Mouse (Mus musculus) hindlimb bud, embryonic 11.5 days (tissue): Measurements from ENCODE around the gene Cdca7.
A peak's percentile ranks its signal among the peaks of the same experiment; 100 is the strongest.

ENCODE experiments used
- DNase-seq: peaks from one replicate; pipeline ENCODE4 v3.0.0-alpha.2; 2012; ENCODE audit warnings: low read depth, low spot score; ENCODE audit errors: extremely low spot score

Cdca7 gene

GRCm38 (mm10) chr2:72475797-72476485 is at the start of gene Cdca7:
Gene Cdca7, plus strand, starts transcription at chr2:72476159.
- peak; percentile 86 for DNase-seq

GRCm38 (mm10) chr2:72426776-72427175 is 49.2 kb upstream of the Cdca7 start:
- no peak for DNase-seq

- DNase-seq, result no peak
These were observed 48.7 kb upstream of the Cdca7 start for GRCm38 (mm10) chr2:72427288-72427687.

- no peak for DNase-seq
These were observed 36.9 kb upstream of the Cdca7 start for GRCm38 (mm10) chr2:72438941-72439533.

GRCm38 (mm10) chr2:72441010-72441409 is 34.9 kb upstream of the Cdca7 start:
- no peak for DNase-seq

- no peak for DNase-seq
These were observed 33.1 kb upstream of the Cdca7 start for GRCm38 (mm10) chr2:72442825-72443224.

GRCm38 (mm10) chr2:72443960-72444359 is 32.0 kb upstream of the Cdca7 start:
- DNase-seq, result no peak

GRCm38 (mm10) chr2:72446106-72446505 is 29.9 kb upstream of the Cdca7 start:
- no peak for DNase-seq

GRCm38 (mm10) chr2:72446615-72447014 is 29.3 kb upstream of the Cdca7 start:
- no peak for DNase-seq

GRCm38 (mm10) chr2:72453563-72453962 is 22.4 kb upstream of the Cdca7 start:
- no peak for DNase-seq

GRCm38 (mm10) chr2:72456189-72456588 is 19.8 kb upstream of the Cdca7 start:
- no peak for DNase-seq

GRCm38 (mm10) chr2:72464376-72465014 is 11.5 kb upstream of the Cdca7 start:
- DNase-seq, result no peak

- DNase-seq, result no peak
These were observed 8.4 kb upstream of the Cdca7 start for GRCm38 (mm10) chr2:72467604-72468003.

GRCm38 (mm10) chr2:72471415-72472070 is 4.4 kb upstream of the Cdca7 start:
- DNase-seq, result no peak

- DNase-seq, result no peak
These were observed 1.2 kb upstream of the Cdca7 start for GRCm38 (mm10) chr2:72474531-72475287.

- no peak for DNase-seq
These were observed 549 bp upstream of the Cdca7 start for GRCm38 (mm10) chr2:72475423-72475796.

GRCm38 (mm10) chr2:72476486-72477211 is 690 bp downstream of the Cdca7 start:
- no peak for DNase-seq

GRCm38 (mm10) chr2:72477221-72477620 is 1.3 kb downstream of the Cdca7 start:
- DNase-seq, result no peak

- no peak for DNase-seq
These were observed 2.2 kb downstream of the Cdca7 start for GRCm38 (mm10) chr2:72478176-72478575.

GRCm38 (mm10) chr2:72478921-72479320 is 3.0 kb downstream of the Cdca7 start:
- DNase-seq, result no peak
